Mouse (Mus musculus) hematopoietic stem cell, adult 5-6 weeks (primary cell): ENCODE data around the gene Dcst1. TPM values are rescaled to one million over a fixed set of nuclear protein-coding genes. Genes with fewer than 3 reads are reported as not detected.

ENCODE experiments used
- ATAC-seq, 2 experiments: fragments of 125-278 bp in 1 of 2; replicated peaks in 1 of 2; 2 replicates each; pipeline ENCODE4 v1.8.0; 2016 to 2017; ENCODE audit warnings: inconsistent platforms in 2 of 2, mild to moderate bottlenecking in 2 of 2, moderate number of reproducible peaks in 2 of 2, low read depth in 1 of 2, moderate TSS enrichment in 1 of 2; ENCODE audit not compliant: low FRiP score in 2 of 2, poor library complexity in 2 of 2, severe bottlenecking in 2 of 2, insufficient read depth in 1 of 2, low TSS enrichment in 1 of 2
- total RNA-seq: library from RNA; stranded (forward); fragments of 172-1452, 232-1000 nt; gene quantifications from 2 replicates; pipeline ENCODE4 v1.2.3, GENCODE M21; 2017

Gene Dcst1
- total RNA-seq, 1 experiment from 2014 or later = not detected

DNA sequence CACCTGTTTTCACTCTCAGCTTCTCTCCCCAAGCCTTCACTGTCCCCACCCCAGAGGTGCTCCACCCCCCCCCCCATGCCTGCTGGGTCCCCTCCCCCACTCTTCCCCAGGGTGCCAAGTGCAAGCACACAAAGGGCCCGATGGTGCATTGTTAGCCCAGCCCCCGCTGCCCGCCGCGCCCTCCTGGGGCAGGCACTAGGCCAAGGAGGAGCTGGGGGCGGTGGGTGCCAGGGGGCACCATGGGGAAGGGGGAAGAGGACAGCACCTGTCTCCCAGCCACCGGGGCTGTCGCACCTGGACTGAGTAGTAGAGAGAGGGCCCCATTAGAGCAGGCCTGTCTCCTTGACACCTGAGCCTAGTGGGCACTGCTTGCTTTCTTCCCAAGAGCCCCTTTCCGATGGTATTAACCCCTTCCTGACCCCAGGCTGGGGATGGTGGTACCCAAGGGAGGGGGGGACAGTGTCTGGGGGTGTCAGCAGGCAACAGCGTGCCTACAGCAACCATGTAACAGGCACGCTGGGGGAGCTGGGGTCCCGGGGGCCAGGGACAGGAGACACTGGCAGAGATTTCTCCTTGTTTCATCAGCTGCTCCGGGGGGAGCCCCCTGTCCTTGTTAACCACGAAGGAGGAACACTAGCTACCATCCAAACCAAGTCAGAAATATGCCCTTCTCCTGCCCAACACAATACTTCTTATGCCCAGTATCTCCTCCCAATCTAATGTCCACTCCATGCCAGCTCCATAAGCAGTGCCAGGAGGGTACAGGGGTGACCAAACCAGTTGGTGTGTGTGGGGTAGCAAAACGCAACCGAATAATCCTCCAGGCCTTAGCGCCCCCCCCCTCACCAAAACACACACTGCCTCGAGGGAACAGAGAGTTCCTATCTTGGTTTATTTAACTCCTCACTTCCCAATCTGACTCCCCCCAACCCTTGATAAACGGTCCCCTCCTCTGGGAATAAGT lies 25.9 kb upstream of the Dcst1 start:
- ATAC-seq = no peak

DNA sequence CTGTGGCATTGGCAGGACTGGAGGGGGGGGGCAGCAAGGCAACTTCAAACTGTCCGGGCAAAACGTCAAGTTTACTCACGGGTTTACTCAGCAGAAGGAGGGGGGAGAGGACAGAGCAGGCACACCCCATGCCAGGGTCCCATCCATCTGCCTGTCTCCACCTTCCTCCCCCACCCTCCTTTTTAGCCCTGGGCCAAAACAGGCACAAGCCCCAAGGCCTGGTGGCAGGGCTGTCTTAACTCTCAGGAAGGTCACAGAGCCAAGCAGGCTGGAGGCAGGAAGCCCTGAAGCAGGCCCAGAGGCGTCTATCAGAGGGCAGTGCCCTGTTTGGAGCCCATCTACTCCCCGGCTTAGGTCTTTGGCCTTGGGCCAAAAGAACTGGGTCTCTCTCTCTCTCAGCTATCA lies 25.1 kb upstream of the Dcst1 start:
- no peak for ATAC-seq

- 0 out of 4 replicates have a peak, but pooled peaks have one; percentile 17 to 20 for ATAC-seq
These were observed 24.1 kb upstream of the Dcst1 start for GRCm38 (mm10) chr3:89388901-89389740.

DNA sequence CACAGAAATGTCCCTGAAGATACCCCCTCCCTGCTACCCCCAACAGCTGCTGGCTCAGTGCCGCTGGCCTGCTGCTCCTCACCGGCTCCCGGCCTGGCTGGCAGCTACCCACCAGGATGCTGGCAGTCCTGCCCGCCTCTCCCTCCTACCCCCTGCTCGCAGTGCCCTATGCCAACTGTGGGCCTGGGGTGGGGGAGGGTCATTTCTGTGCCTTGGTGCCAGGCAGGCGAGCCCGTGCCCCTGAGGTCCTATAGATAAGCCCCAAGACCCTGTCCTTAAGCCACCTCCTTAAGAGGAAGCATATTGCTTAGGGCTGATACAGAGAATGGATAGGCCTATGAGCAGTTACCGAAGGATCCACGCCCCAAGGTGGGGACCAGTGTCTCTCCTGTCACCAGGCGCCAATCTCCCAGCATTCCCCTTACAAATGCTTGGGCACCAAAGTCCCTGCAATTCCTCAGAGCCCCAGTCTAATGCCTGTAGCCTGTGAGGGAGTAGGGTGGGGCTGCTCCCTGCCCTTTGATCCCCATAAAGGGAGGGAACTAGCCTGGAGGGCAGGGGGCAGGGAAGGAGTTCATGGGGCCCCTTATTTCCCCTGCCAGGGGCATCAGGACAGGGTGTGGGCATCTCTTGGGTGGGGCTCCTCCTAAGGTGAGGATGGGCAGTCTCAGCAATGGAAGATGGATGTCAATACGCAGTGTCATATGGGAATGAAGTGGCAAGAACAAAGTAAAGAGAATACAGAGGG lies 23.3 kb upstream of the Dcst1 start:
- no peak for ATAC-seq

GRCm38 (mm10) chr3:89387632-89388031 lies 22.6 kb upstream of the Dcst1 start:
- no peak for ATAC-seq

- ATAC-seq = no peak
These were observed 21.7 kb upstream of the Dcst1 start for GRCm38 (mm10) chr3:89386438-89387420.

DNA sequence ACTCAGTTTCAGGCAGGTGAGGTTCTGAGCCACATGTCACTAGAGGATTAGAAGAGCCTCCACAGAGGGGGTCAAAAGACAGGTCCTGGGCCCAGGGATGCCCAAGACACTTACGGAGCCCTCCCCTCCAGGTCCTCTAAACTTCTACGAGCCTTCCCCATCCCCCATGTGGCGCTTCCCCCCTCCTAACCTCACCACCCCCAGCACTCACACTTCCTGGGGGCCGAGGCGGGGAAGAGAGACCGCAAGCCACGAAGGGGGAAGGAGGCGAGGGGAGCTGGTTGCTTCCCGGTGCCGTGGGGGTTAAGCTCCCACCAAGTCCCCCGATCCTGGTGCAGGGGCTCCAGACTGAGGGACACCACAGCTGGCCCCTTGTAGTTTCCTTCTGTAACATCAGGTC lies 20.4 kb upstream of the Dcst1 start:
- ATAC-seq = no peak

DNA sequence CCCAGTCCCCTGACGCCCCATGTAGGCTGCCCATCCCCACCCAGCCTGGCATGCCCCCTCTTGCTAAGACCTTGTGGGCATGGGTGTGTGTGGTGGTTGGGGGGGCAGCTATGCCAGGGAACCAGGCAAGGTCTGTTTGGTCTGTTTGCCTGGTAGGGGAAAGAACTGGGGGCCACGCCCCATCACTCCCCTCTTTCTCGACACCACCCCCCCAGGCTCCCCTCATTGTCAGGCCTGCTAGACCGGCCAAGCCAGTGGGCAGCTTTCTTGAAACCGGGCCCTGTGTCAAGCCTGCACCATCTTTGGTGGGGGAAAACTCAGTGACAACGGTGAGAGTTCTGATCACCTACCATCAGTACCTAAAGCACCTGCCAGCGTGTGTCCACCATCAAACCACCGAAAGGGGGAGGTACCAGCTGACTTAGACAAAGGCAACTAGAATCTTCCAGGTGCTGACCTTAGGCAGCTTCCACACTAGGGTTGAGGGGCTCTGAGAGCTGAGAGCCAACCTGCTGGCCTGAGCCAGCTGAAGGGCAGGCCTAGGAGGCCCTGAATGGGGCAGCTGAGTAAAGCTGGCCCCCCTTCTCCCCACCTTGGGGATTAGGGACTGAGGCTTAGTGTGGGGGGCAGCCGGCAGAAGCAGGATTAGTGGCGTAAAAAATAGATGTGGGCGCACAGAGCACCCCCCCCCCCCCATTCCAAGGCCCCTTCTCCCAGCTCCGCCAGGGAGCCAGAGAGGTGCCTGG lies 19.5 kb upstream of the Dcst1 start:
- no peak for ATAC-seq

DNA sequence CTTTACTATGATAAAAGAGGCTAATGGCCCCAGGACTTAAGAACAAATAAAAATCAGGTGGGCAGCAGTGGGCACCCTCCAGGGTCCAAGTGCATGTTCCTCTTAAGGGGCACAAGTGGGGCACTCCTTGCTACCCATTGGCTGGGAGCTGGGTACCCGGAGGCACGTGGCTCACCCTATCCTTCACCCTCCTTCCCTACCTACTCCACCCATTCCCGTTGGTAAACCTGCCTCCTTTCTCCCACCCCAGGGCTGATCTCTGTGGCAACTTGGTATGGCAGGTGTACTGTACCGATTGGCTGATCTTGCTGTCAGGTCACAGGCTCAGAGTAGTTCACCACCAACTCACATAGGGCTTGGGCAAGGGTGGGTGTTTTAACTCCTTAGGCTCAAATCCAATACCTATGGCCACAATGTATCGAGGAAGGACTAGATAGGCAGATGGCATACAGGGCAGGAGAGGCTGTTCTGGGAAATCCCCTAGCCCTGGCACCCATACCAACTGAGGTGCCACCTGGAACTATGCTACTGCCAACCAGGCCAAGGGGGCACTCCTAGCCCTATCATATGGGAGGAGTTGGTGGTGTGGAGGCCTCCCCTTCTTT lies 18.7 kb upstream of the Dcst1 start:
- no peak for ATAC-seq

- ATAC-seq = no peak
These were observed 17.9 kb upstream of the Dcst1 start for GRCm38 (mm10) chr3:89382950-89383349.

- no peak for ATAC-seq
These were observed 17.2 kb upstream of the Dcst1 start for GRCm38 (mm10) chr3:89382033-89382882.

DNA sequence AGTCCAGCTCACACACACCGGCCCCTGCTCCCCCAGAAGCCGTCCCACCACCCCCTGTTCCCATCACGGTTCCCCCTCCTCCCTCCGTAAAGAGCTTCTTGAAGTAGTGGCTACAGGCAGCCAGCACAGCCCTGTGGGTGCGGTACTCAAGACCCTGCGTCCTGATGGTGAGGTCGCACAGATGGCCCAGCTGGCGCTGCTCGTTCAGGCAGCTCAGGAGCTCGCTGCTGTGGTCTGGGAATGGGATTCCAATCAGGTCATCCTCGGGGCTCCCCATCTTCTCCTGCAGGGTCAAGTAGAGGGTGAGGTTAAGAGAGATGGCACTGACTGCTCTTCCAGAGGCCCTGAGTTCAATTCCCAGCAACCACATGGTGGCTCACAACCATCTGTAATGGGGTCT lies 16.2 kb upstream of the Dcst1 start:
- ATAC-seq = no peak

GRCm38 (mm10) chr3:89380711-89381110 lies 15.7 kb upstream of the Dcst1 start:
- no peak for ATAC-seq

DNA sequence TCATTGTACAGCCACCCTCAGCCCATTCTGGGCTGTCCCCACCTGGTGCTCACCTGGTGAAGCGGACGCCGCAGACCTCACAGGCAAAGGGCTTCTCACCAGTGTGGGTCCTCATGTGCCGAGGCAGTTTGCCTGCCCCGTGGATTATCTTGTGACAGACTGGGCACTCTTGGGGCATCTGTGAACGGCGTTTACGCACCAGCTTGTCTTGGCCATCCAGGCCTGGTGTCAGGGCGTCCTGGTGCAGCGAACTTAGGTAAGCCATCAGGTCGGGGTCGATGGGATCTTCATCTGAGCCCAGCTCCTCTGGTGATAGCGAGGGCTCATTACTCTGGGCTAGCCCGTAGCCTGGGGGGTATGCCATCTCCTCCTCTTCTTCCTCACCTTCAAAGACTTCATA lies 15.2 kb upstream of the Dcst1 start:
- ATAC-seq = no peak
